Mouse (Mus musculus): Measurements from ENCODE around the gene AF067061. TPM values are rescaled to one million over a fixed set of nuclear protein-coding genes. Genes with fewer than 3 reads are reported as not detected.

Gene AF067061
- total and polyA plus RNA-seq, 2 experiments from 2014 or later, result not detected

- H3K27ac ChIP-seq, result no peak overlapping the region
- H3K4me1 ChIP-seq (ENCODE audit: insufficient read depth, low read length), result no peaks in the 10 kb centered on the region
- no peak for ATAC-seq
- no peak overlapping the region for H3K9ac ChIP-seq (replicated peaks; ENCODE audit: low read length)
- no peaks in the 10 kb centered on the region for H3K27me3 ChIP-seq (ENCODE audit: insufficient read depth, low read length)
- no peaks in the 10 kb centered on the region for H3K9me3 ChIP-seq (ENCODE audit: low read length)
- peak; percentile 41 for TF ChIP-seq CTCF (IDR thresholded peaks at IDR 0.05; ENCODE audit: low read depth)
- no peak overlapping the region for H3K4me3 ChIP-seq (ENCODE audit: low read length)
- H3K36me3 ChIP-seq (ENCODE audit: insufficient read depth, low read length), result no peaks in the 10 kb centered on the region
- peak overlapping the region; percentile 8; the same call in 1 of the 2 replicates for H3K4me2 ChIP-seq (ENCODE audit: low read depth, low read length)
- peak; percentile 9 for DNase-seq (ENCODE audit: low spot score)
- 44% methylated on average over 14 of the region's 14 CpGs for WGBS
Measured at GRCm38 (mm10) chr13:120313584-120313983, 50.7 kb downstream of the AF067061 start.

Other genes with a start within 250 kb of the AF067061 start
- gene Gm36079, start 236.1 kb upstream of the AF067061 start, total RNA-seq (2014; rRNA removed), result not detected in 2 replicates
- gene Gm36079, start 236.1 kb upstream of the AF067061 start, polyA plus RNA-seq (2015; fragmentation: Nextera tagmentation; extraction: Ambion mirVana), result not detected in 2 replicates
- gene Gm21188, start 210.9 kb upstream of the AF067061 start, total RNA-seq (2014; rRNA removed), result not detected in 2 replicates
- 0.24 TPM in 1 of 2 replicates, not detected in the other for gene Gm21188, start 210.9 kb upstream of the AF067061 start, polyA plus RNA-seq (2015; fragmentation: Nextera tagmentation; extraction: Ambion mirVana)
- gene Gm20767, start 122.9 kb upstream of the AF067061 start, total RNA-seq (2014; rRNA removed), result not detected in 2 replicates
- not detected in 2 replicates for gene Gm20767, start 122.9 kb upstream of the AF067061 start, polyA plus RNA-seq (2015; fragmentation: Nextera tagmentation; extraction: Ambion mirVana)
- not detected in 2 replicates for gene Gm21818, start 90.7 kb upstream of the AF067061 start, total RNA-seq (2014; rRNA removed)
- gene Gm21818, start 90.7 kb upstream of the AF067061 start, polyA plus RNA-seq (2015; fragmentation: Nextera tagmentation; extraction: Ambion mirVana), result not detected in 2 replicates
- not detected in 2 replicates for gene Gm21762, start 47.2 kb upstream of the AF067061 start, total RNA-seq (2014; rRNA removed)
- not detected in 2 replicates for gene Gm21762, start 47.2 kb upstream of the AF067061 start, polyA plus RNA-seq (2015; fragmentation: Nextera tagmentation; extraction: Ambion mirVana)
- gene Gm21731, start 24.0 kb upstream of the AF067061 start, total RNA-seq (2014; rRNA removed), result not detected in 2 replicates
- not detected in 2 replicates for gene Gm21731, start 24.0 kb upstream of the AF067061 start, polyA plus RNA-seq (2015; fragmentation: Nextera tagmentation; extraction: Ambion mirVana)
- not detected in 2 replicates for gene BC147527, start 37.3 kb downstream of the AF067061 start, total RNA-seq (2014; rRNA removed)
- 0.15 TPM in 1 of 2 replicates, not detected in the other for gene BC147527, start 37.3 kb downstream of the AF067061 start, polyA plus RNA-seq (2015; fragmentation: Nextera tagmentation; extraction: Ambion mirVana)
- not detected in 2 replicates for gene Tcstv3, start 53.8 kb downstream of the AF067061 start, total RNA-seq (2014; rRNA removed)
- not detected in 2 replicates for gene Tcstv3, start 53.8 kb downstream of the AF067061 start, polyA plus RNA-seq (2015; fragmentation: Nextera tagmentation; extraction: Ambion mirVana)